Mouse (Mus musculus) B cell, adult 2 months (primary cell): Measurements from ENCODE around the gene Dapk2.
"Not testable (repeated sequence)": the region's sequence is repeated elsewhere in the genome, so short reads cannot be mapped to it uniquely, and the experiment has no call there.

Source experiments
- DNase-seq, 2 experiments: peaks; one replicate each; pipeline ENCODE4 v3.0.0; 2022

Gene Dapk2

DNA sequence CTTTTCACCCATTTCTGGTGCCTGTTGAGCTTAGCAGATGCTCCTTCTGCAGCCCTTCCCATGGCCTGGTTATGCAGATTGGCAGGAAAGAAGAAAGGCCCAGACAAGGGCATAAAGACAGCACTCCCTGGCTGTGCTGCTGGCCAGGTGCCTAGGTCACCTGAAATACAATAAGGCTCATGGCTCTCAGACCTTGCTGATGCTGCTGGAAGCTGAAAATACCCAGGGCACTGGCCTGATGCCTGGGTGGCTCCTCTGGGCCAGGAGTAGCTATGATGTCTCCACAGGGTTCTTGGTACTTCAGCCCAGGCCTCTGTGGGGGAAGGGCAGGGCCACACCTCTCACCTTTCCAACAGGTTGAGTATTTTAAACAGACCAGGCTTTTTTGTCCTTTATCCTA is 121.6 kb downstream of the Dapk2 start:
- no peak for DNase-seq

DNA sequence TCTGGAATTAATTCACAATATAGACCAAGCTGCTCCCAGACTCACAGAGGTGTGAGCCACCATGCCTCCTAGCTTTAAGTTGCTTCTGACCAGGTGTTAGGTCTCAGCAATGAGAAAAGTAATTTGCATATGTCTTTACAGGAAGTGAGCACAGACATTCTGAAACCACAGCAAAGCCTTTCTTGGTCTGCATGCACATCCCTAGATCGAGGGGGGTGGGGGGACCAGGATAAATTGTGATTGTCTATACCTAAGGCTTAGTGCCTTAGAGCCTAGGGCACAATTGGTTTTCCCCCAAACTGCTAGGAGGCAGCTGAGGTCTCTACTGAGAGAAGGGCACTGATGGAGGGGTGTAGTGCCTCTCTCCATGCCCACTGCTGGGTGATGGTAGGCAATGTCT is 122.5 kb downstream of the Dapk2 start:
- DNase-seq = peak; percentile 68 to 75

DNA sequence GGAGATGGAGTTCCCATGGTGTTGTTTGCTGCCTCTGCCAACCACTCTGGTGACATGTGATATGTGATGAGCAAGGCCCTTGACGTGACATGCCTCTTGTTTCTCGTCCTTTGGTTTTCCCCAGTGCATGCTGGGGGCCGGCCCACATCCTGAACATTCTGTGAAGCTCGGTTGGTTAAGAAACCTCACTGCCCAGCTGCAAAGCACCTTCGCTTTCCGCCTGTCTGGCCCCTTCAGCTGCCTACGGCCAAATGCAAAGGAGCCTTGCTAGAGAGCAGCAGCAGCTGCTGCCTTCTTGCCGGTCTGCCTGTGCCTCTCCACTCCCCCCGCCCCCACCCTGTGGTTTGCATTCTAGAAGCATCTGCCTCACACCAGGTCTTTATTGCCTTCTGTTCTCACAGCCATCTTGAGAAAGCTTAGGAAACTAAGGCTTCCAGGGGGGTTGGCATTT is 123.5 kb downstream of the Dapk2 start:
- DNase-seq = peak; percentile 72 to 76

DNA sequence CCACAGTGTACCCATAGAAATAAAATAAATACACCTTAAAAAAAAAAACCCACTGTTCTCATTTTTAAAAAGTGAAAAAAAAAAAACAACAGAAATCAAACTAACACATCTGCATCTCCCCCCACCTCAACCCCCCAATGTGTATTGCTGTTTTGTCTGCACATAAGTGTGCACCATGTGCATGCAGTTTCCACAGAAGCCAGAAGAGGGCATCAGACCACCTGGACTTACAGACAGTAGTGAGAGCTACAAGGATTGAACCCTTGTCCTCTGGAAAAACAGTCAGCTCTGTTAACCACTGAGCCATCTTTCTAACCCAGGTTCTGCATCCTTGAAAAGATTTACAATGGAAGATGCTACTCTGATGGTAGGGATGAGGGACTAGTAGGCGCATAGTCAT is 124.6 kb downstream of the Dapk2 start:
- peak in 1 of 2 experiments; percentile 29 for DNase-seq

DNA sequence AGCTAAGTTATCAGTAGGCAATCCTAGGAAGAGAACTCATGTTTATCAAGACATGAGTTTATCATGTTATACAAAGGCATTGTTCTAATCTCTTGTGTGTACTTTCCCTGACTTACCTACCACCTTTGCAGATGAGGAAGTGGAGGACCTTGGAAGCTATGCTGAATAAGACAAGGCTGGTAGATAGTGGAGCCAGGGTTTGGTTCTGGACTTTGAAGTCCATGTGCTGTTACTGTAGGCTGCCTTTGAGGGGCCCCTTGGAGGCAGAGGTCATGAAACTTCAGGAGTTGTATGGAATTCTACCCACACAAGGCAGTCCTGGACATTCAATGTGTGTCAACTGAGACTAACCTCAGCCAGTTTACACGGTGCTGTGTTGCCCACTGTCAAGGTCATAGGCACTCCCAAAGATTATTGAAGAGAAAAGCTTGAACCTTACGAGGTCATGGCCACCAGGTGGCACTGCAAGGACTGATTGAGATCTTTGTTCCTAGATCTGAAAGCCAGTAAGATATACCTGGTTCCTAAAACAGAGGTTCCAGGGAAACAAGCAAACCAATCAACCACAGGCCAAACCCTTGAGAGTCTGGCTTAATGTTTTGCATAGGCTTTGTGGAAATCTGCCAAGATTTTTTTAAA is 125.7 kb downstream of the Dapk2 start:
- peak; percentile 80 to 86 for DNase-seq

DNA sequence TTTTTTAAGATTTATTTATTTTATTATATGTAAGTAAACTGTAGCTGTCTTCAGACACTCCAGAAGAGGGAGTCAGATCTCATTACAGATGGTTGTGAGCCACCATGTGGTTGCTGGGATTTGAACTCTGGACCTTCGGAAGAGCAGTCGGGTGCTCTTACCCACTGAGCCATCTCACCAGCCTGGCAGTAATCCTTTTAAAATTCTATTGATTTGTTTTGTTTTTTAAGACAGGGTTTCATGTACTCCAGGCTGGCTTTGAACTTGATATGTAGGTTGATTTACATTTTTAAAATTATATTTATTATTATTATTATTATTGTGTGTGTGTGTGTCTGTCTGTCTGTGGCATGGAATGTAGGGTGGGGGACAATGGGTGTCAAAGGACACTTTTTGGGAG is 127.2 kb downstream of the Dapk2 start:
- not testable (repeated sequence) for DNase-seq

DNA sequence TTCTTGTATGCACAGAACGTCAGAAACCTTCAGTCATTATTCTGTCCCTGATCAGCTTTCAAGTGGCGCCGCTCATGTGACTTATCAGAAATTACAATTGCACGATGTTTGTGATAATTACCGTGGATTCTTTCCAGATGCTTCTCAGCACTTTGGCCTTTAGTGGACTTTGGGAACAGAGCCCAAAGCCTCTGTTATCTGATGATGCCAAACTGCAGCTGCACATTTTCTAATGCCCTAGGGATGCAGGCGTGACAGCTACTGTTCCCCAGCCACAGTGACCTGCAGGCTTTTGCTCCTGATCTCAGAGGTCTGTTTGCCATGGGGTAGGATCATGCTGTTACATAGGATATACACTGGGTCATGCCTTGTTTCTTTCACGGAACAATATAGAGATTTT is 127.9 kb downstream of the Dapk2 start:
- DNase-seq = no peak

DNA sequence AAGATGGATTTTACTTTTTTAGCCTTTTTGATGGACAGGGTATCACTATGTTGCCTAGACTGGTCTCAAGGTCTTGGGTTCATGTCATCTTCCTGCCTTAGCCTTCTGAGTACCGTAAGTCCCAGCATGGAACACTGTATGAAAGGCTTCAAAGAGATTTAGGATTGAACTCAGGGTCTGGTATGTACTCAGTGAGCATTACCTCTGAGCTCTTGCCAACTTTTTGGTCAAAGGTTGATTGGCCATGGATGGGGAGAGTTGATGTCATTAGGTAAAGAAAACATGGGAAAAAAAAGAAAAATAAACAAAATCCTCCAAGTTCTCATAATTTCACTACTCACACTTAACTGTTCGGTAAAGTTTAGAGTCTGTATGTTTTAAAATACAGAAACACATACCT is 132.7 kb downstream of the Dapk2 start:
- DNase-seq = no peak

DNA sequence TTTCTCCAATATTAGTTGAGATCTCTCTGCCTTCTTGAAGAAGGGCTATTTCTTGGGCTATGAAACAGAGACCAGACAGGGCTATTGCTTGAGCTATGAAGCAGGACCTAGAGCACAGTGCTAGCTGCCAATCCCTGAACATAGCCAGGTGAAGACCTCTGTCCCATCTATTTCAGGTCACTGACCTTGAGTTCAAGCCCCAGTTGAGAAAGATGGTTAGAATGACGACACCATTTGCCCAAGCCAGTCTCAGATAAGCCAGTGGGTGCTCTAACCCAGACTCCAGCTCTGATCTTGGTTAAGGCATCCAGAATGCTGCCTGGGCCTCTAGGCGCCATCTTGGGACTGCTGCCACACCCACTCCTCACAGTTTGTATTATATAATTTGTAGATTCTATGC is 135.3 kb downstream of the Dapk2 start:
- no peak for DNase-seq

DNA sequence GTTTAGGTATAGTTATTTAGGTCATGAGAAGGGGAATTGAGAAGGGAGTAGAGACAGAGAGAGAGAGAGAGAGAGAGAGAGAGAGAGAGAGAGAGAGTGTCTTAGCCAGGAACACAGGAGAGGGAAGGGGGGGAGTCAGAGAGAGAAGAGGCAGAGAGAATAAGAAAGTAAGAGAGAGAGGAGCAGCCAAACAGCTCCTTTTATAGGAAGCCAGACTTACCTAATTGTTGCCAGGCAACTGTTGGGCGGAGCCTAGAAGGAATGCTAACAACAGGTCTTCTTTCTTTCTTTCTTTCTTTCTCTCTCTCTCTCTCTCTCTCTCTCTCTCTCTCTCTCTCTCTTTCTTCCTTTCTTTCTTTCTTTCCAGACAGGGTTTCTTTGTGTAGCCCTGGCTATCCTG is 136.2 kb downstream of the Dapk2 start:
- no peak for DNase-seq

DNA sequence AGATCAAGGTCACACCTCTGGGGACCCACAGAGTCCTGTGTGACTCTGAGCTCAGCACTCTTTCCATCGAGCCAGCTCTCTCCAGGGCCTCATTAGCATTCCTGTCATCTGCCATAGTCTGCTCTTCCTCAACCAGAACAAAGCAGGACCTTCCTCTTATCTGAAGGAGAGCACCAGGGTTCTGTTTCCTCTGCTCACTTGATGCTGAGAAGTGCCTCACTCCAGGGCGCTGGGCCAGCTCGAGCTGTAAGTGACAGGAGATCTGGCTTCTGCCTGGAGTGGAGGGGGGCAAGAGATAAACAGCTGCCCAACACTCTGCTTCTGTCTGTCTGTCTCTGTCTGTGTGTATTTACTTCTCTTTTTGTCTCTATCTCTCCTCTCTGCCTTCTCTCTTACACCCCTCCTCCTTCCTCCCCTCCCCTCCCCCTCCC is 137.0 kb downstream of the Dapk2 start:
- DNase-seq = no peak

DNA sequence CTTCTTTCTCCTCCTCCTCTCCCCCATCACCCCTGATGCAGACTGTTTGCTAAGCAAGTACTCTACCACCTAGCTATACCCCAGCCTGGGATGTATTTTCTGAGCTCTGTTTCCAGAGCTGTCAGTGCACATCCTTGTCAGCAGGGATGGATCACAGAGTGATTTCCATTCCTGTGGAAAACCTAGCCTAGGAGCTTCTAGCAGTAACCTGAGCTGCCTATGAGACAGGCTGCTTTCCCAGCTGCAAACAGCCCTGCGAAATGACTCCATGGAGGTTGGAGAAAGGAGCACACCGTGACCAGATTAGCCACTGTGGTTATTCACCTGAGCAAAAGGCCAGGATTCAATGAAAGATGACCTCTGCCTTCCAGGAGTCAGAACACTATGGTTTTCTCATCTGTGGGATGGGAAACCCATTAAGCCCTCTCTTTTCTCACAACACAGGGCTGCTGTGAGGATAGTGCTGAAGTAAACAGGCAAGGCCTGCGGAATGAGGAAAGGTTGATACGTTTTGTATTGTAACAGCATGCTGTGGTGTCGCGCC is 137.6 kb downstream of the Dapk2 start:
- DNase-seq = no peak

DNA sequence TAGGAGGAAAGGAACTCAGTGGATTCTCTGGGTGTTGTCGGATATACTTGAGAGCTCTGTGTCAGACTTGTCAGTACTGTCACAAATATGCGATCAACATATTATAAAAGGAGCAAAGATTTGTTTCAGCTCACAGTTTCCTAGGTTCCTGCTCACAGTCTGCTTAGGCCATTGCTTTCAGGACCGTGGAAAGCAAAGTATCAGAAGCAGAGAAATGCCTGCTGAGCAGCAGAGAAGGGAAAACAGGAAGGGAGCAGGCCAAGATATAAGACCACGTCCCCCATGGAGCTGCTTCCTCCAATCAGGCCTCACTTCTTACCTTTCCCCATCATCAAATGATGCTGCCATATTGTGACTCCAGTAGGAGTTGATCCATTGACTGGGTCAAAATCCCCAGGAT is 140.8 kb downstream of the Dapk2 start:
- DNase-seq = no peak

DNA sequence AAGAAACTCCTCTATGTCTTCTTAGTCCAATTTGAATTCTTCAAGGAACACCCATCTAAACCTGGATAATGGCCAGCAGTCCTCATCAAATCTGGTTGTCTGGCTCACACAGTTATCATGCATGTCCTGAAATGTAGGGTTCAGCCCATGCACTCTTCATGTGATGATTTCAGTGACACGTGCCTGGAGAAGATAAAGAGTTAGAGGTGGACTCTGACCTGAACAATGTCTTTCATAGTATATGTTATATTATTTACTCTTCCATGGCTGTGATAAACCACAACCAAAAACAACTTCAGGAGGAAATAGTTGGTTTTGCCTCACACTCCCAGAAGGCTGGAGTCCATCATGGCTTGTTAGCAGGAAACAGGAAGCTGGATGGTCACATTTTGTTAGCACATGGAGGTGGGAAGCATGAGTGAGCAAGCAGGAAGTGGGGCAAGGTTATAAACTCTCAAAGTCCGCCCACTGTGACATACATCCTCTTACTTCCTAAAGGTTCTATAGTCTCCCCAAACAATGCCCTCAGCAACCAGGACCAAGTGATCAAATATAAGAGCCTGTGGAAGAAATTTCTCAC is 142.5 kb downstream of the Dapk2 start:
- no peak for DNase-seq

DNA sequence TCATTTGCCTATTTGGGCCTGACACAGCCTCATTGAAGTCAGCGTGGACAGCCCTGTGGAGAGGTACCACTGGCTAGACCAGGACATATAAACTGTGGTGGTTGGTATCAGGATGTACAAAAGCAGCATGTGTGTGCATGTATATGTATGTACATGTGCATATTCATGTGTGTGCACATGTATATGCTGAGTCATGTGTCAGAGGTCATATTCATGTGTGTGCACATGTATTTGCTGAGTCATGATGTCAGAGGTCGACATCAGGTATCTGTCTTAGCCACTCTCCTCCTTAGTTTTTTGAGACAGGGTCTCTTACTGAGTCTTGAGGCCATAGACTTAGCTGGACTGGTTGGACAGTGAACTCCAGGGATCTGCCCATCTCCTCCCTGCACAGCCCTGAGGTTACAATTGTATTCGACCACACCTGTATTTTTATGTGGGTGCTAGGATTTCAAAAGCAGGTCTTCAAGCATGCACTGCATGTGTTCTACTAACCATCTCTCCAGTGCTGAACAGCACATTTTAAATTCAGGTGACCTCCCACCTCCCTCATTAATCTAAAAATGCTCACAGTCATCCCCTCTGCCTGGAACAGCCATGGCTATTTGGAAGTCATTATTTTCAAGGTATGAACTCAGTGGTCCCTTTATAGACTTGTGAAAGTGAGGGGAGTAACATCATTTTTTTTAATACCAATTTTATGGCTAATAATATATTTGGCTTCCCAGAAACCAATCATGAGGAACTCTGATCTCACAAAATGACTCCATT is 146.5 kb downstream of the Dapk2 start:
- DNase-seq = no peak

DNA sequence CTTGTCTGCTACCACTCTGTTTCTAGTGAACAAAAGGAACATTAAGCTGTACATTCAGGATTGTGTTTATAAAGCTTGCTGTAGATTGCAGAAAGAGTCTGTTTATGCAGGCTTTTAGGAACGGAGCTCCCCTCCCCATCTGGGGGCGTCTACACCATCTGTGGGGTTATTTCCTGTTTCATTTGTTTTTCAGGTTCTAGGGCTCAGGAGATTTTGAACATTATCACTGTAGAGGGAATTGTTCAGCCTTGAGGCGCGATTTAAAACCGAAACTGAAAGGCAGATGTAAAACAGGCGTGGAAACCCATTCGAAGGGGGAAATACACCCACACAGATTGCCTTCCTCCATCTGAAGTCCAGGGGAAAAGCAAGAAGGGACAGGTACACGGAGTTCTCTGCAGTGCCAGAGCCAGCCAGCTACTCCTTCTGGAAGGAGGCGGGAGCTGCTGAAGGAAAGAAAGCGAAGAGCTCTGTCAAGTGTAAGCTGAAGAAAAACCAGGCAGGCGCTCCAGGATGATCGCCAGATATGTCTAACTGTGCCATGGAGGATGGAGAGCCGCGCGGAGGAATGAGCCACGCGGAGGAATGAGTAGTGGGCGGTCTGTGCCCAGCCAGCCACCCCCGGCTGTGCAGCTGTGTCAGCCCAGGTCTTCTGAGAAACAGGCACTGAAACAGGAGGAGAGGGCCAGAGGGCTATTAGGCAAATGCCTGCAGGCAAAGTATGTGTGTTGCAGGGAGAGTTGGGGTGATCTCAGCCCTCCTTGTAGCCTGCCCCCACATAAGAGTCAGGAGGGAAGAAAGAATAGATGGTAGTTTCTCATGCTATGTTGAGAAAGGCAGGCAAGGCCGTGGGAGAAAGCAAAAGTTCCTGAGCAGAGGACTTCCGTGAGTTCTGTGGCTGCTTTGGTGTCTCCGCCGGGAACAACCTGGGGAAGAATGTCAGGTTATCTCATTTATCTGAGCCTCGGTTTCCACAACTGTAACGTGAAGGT is 147.4 kb downstream of the Dapk2 start:
- DNase-seq = peak; percentile 60 to 62

DNA sequence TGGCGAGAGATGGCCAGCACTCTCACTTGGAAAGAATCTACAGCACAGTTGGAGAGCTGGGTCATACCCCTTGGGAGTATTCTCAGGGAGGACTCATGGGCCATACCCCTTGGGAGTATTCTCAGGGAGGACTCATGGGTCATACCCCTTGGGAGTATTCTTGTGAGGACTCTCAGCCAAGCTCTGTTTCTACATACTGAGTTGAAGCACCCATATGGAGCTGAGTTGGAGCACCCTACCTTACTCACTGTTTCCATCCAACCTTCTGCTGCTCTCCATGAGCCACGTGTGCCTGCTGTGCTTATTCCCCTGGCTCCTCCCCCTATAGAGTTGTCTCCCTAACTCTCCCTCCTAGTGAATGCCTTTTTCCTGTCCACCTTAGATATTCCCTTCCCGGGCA is 148.4 kb downstream of the Dapk2 start:
- no peak for DNase-seq

DNA sequence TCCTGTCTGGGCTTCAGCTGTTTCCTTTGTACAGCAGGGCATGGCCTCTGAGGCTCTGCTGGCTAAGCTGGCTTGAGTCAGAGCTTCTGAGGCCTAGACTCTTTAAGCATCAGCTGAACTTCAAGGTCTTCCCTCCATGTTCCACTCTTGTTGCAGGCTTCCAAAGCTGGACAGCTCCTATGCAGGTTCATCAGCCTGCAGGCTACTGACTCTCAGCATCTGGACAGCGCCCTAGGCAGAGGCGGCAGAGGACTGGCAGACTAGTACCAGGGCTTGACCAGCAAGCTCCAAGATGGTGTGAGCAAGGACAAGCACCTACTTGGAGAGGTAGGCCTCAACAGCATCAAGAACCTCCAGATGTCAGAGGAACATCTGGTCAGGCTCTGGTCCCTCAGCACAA is 149.3 kb downstream of the Dapk2 start:
- DNase-seq = no peak

DNA sequence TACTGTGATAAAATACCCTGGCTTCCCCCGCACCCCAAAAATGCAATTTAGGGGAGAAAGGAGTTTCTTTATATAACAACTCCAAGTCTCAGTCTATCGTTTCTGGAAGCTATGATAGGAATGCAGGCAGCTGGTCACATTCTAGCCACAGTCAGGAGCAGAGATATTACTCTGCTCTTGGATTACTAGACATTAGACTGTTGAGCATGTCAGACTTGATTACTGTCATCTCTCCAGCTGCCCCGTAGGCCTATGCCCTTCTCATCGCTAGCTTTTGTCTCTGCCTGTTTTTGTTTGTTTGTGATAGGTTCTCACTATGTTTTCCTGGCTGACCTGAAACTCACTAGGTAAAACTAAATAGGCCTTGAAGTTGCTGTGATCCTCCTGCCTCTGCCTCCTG is 150.7 kb downstream of the Dapk2 start:
- no peak for DNase-seq

DNA sequence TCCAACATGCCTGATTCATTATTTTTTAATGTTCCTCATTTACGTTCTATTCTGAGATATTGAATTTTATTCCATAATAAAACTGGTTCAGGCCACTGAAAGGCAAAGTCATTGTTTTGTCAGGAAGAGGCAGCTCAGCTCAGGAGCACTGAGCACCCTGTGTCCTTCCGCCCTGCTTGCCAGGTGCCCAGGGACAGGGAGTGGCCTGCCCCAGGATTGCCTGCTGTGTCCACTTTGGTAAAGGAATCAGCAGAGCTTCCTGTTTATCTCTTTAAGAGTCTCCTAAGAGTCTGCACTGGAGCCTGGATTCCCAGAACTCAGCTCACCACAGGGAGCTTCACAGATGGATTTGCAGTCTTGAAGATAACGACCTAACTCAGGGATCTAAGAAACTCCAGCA is 153.4 kb downstream of the Dapk2 start:
- DNase-seq = no peak

DNA sequence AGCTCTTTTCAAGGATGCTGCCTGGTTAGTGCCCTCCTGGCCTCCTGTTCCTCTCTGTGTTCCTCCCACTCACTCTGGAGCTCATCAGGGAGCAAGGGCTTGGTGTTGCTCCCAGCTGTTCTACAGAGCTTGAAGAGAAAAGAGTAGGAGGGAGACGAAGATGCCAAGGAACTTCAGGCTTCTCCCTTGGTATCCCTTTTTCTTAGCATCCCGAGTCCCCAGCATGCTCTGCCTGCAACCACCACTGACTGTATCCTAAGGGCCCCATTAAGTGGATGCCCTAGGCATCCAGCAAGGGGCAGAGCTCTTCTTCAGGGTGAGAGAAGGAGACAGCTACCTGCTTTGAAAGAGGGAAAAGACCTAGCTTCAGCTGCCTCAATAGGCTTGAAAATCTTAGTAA is 158.6 kb downstream of the Dapk2 start:
- DNase-seq = no peak
